Mouse (Mus musculus) monocyte, adult 5-6 weeks (primary cell): ENCODE measurements around the gene Fbxw16. TPM values are rescaled to one million over a fixed set of nuclear protein-coding genes. Genes with fewer than 3 reads are reported as not detected.
"Not testable (repeated sequence)": the region's sequence is repeated elsewhere in the genome, so short reads cannot be mapped to it uniquely, and the experiment has no call there.

Source experiments
- ATAC-seq: fragments of 153-309, 156-312 bp; replicated peaks from 2 replicates; pipeline ENCODE4 v1.8.0; 2017; ENCODE audit warnings: mild to moderate bottlenecking; ENCODE audit not compliant: low TSS enrichment, insufficient number of reproducible peaks, severe bottlenecking, poor library complexity, low FRiP score
- total RNA-seq: library from RNA; stranded (forward); fragments of 200-1000, 200-491, 200-594 nt; gene quantifications from 3 replicates; pipeline ENCODE4 v1.2.3, GENCODE M21; 2017

Fbxw16 gene
- not detected in 3 replicates for total RNA-seq

DNA sequence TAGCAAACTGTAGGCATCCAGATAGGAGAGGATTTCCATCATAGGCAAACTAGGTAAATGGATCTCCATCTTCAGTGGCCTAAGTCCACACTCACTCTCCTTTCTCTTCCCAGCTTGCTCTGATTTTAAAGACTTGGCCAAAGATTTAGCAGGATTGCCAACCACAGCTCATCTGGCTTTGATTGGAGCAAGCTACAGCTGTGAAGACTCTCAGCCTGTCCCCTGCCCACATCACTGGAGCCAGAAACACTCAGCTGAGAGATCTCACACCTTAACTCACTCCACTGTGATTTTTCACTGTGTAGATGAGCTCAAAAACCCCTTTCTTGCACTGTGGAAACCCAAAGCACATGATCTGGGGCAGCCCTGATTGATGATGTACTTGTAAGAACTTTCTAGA is at the start of gene Fbxw16:
Gene Fbxw16 (minus strand): TSS at position 101 of the 400 bp plus-strand sequence.
- no peak for ATAC-seq

DNA sequence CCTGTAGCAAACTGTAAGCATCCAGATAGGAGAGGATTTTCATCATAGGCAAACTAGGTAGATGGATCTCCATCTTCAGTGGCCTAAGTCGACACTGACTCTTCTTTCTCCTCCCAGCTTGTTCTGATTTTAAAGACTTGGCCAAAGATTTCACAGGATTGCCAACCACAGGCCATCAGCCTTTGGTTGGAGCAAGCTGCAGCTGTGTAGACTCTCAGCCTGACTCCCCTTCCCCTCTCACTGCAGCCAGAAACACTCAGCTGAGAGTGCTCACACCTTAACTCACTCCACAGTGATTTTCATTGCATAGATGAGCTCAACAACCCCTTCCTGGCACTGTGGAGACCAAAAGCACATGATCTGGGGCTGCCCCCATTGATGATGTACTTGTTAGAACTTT is 46.8 kb upstream of the Fbxw16 start, which contains the start of gene Fbxw19:
Gene Fbxw19 (minus strand): TSS at position 101 of the 400 bp plus-strand sequence.
- ATAC-seq: not testable (repeated sequence)

DNA sequence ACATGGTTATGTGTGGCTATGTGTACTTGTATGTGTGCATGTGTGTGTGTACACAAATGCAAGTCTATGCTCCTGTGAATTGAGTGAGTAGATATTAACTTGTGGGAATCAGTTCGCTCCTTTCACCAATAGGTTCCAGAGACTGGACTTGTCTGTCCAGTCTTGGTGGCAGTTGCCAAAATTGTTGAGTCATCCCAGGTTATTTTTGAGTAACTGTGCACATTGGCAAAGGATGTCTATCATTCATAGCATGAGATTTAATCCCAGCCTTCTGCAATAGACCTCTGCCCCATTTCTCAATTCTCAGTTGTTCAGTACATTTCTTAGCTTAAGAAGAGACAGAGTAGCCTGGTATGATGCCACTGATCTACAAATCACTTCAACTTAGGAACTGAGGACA is 16.0 kb downstream of the Fbxw16 start:
- ATAC-seq: no peak

DNA sequence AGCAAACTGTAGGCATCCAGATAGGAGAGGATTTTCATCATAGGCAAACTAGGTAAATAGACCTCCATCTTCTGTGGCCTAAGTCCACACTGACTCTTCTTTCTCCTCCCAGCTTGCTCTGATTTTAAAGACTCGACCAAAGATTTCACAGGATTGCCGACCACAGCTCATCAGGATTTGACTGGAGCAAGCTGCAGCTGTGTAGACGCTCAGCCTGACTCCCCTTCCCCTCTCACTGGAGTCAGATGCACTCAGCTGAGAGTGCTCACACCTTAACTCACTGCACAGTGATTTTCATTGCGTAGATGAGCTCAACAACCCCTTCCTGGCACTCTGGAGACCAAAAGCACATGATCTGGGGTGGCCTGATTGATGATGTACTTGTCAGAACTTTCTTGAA is 44.7 kb downstream of the Fbxw16 start, which contains the start of gene Fbxw22:
Gene Fbxw22 (minus strand): TSS at position 101 of the 400 bp plus-strand sequence.
- ATAC-seq: not testable (repeated sequence)

Other genes with a start within 250 kb of the Fbxw16 start
- gene Fbxw20, start 214.4 kb downstream of the Fbxw16 start, total RNA-seq: not detected in 3 replicates
- not detected in 3 replicates for gene Fbxw14, start 161.5 kb downstream of the Fbxw16 start, total RNA-seq
- not detected in 3 replicates for gene Fbxw28, start 109.5 kb downstream of the Fbxw16 start, total RNA-seq
- gene Fbxw22, start 44.8 kb downstream of the Fbxw16 start, total RNA-seq: not detected in 3 replicates
- not detected in 3 replicates for gene Fbxw19, start 46.7 kb upstream of the Fbxw16 start, total RNA-seq
- gene Fbxw15, start 119.1 kb upstream of the Fbxw16 start, total RNA-seq: not detected in 3 replicates
- gene Fbxw24, start 176.9 kb upstream of the Fbxw16 start, total RNA-seq: not detected in 3 replicates
- gene Fbxw25, start 215.5 kb upstream of the Fbxw16 start, total RNA-seq: not detected in 3 replicates